Mouse (Mus musculus): Measurements from ENCODE around the gene BC055324.

GRCm38 (mm10) chr1:163964008-163964689 lies 30.4 kb downstream of the BC055324 start:
- TF ChIP-seq POLR2A (IDR thresholded peaks at IDR 0.05; ENCODE audit: insufficient read length, low read depth) (no peak), USF1 (IDR thresholded peaks at IDR 0.05; ENCODE audit: low read depth) (no peak), MAX (IDR thresholded peaks at IDR 0.05; ENCODE audit: low read depth) (no peak), POLR2AphosphoS2 (IDR thresholded peaks at IDR 0.05; ENCODE audit: insufficient read length, low read depth) (no peak), CEBPB (IDR thresholded peaks at IDR 0.05; ENCODE audit: insufficient read depth, poor library complexity, severe bottlenecking) (no peak), MYOD1 (IDR thresholded peaks at IDR 0.05; ENCODE audit: control insufficient read depth in 1 of 3, insufficient read length in 2 of 3, low read depth in 2 of 3) (no peak), SRF (IDR thresholded peaks at IDR 0.05; ENCODE audit: control insufficient read depth, insufficient read length, low read depth) (no peak), TCF12 (IDR thresholded peaks at IDR 0.05; ENCODE audit: insufficient read depth, poor library complexity, severe bottlenecking) (no peak), E2F4 (IDR thresholded peaks at IDR 0.05; ENCODE audit: insufficient read depth) (no peak)

Measured in myocyte (in vitro differentiated cells).